Mouse (Mus musculus) limb, embryonic 14.5 days (tissue): ENCODE measurements around the gene Pgk1. TPM values are rescaled to one million over a fixed set of nuclear protein-coding genes. Genes with fewer than 3 reads are reported as not detected.

Experiments used
- ATAC-seq: fragments of 200-750 bp; cut with Nextera tagmentation; 2 replicates; pipeline ENCODE4 v1.8.0; 2017; ENCODE audit warnings: low read depth, moderate number of reproducible peaks, moderate TSS enrichment; ENCODE audit not compliant: low FRiP score
- DNase-seq: peaks from one replicate; pipeline ENCODE4 v3.0.0-alpha.2; 2015; ENCODE audit warnings: low spot score
- H3K27ac ChIP-seq: fragments of 300-500 bp; sonication (generic); replicated peaks from 2 replicates; pipeline ENCODE4 v1.5.1; 2014; ENCODE audit warnings: low read depth, mild to moderate bottlenecking, low read length, moderate library complexity, mixed read lengths
- H3K27me3 ChIP-seq: fragments of 300-500 bp; sonication (generic); 2 replicates; pipeline ENCODE4 v1.6.1; 2014; ENCODE audit warnings: low read length, mixed read lengths; ENCODE audit not compliant: control insufficient read depth, insufficient read depth
- H3K36me3 ChIP-seq: fragments of 300-500 bp; sonication (generic); 2 replicates; pipeline ENCODE4 v1.6.1; 2014; ENCODE audit warnings: mild to moderate bottlenecking, low read length, moderate library complexity, mixed read lengths; ENCODE audit not compliant: control insufficient read depth, insufficient read depth
- H3K4me1 ChIP-seq: fragments of 300-500 bp; sonication (generic); 2 replicates; pipeline ENCODE4 v1.6.1; 2014; ENCODE audit warnings: antibody characterized with exemption, low read length, mixed read lengths; ENCODE audit not compliant: control insufficient read depth, insufficient read depth
- H3K4me2 ChIP-seq: fragments of 300-500 bp; sonication (generic); replicated peaks from 2 replicates; pipeline ENCODE4 v1.6.1; 2014; ENCODE audit warnings: low read depth, mild to moderate bottlenecking, low read length, moderate library complexity; ENCODE audit not compliant: severe bottlenecking
- H3K4me3 ChIP-seq: fragments of 300-500 bp; sonication (generic); replicated peaks from 2 replicates; pipeline ENCODE4 v1.5.1; 2014; ENCODE audit warnings: low read length
- H3K9ac ChIP-seq: fragments of 300-500 bp; sonication (generic); 2 replicates; pipeline ENCODE4 v1.6.1; 2014; ENCODE audit warnings: mild to moderate bottlenecking, low read depth, low read length, moderate library complexity; ENCODE audit not compliant: severe bottlenecking
- H3K9me3 ChIP-seq: fragments of 300-500 bp; sonication (generic); 2 replicates; pipeline ENCODE4 v1.6.1; 2016; ENCODE audit warnings: low read length; ENCODE audit not compliant: control insufficient read depth
- POLR2A ChIP-seq: fragments of 200-500 bp; IDR thresholded peaks from 2 replicates; pipeline ENCODE4 v1.8.0; 2012; ENCODE audit warnings: inconsistent platforms, mild to moderate bottlenecking, moderate library complexity, borderline replicate concordance; ENCODE audit not compliant: insufficient read depth, insufficient read length; ENCODE audit errors: extremely low read depth
- WGBS: fragments of 180-500 bp; shearing (Covaris S2); extraction: QIAGEN DNeasy Blood & Tissue Kit; methylation state at CpG from one replicate; pipeline ENCODE4 v1.1.7; 2014; 5-methylcytosine and 5-hydroxymethylcytosine counted together
- polyA plus RNA-seq, 2 experiments: library from polyadenylated mRNA; depleted of rRNA in 1 of 2; stranded (reverse) in 1 of 2; unstranded in 1 of 2; fragments of >200 nt; fragmentation: Nextera tagmentation in 1 of 2; extraction: Ambion mirVana in 1 of 2; gene quantifications; 2 replicates each; pipeline versions ENCODE4 v1.2.1 to v1.2.3; 2012 to 2014

Gene Pgk1
- polyA plus RNA-seq (2012; rRNA removed): 329 and 352 TPM in 2 replicates
- polyA plus RNA-seq (2014; fragmentation: Nextera tagmentation; extraction: Ambion mirVana): 312 and 332 TPM in 2 replicates

- H3K4me3 ChIP-seq: peak within 1 kb of the TSS; percentile 50
- no peaks in the 10 kb centered on the region for H3K4me1 ChIP-seq
- peak within 1 kb of the TSS; percentile 86 for H3K27ac ChIP-seq
- no peaks in the 10 kb centered on the region for H3K9me3 ChIP-seq
- peak; percentile 24; the same call in 1 of the 2 replicates for TF ChIP-seq POLR2A
- no peaks in the 10 kb centered on the region for H3K36me3 ChIP-seq
- peak within 1 kb of the TSS; percentile 56 for H3K9ac ChIP-seq
- DNase-seq (peak; percentile 93), ATAC-seq (peak; percentile 96)
- 16% methylated on average over 41 of the region's 55 CpGs for WGBS
- no peaks in the 10 kb centered on the region for H3K27me3 ChIP-seq
- peak within 1 kb of the TSS; percentile 50 for H3K4me2 ChIP-seq
These were observed at the start of gene Pgk1 for GRCm38 (mm10) chrX:106186713-106187649. Gene Pgk1 (plus strand): TSS chrX:106187100.

GRCm38 (mm10) chrX:106139309-106140070, 47.4 kb upstream of the Pgk1 start:
- no peak for TF ChIP-seq POLR2A
- WGBS: 80% methylated on average over 13 of the region's 13 CpGs
- Histone ChIP-seq H3K27me3 (no peaks in the 10 kb centered on the region), H3K4me2 (no peak overlapping the region), H3K36me3 (no peaks in the 10 kb centered on the region), H3K4me3 (no peak overlapping the region), H3K27ac (no peak overlapping the region), H3K9ac (no peak overlapping the region), H3K9me3 (no peaks in the 10 kb centered on the region), H3K4me1 (no peaks in the 10 kb centered on the region)
- ATAC-seq (no peak), DNase-seq (no peak)

- Histone ChIP-seq H3K27ac (no peak within 1 kb of the TSS), H3K9ac (no peak within 1 kb of the TSS), H3K4me1 (no peaks in the 10 kb centered on the region), H3K4me2 (no peak within 1 kb of the TSS), H3K36me3 (no peaks in the 10 kb centered on the region), H3K9me3 (no peaks in the 10 kb centered on the region), H3K4me3 (no peak within 1 kb of the TSS), H3K27me3 (no peaks in the 10 kb centered on the region)
- TF ChIP-seq POLR2A: no peak
- no peak for ATAC-seq
- DNase-seq: no peak
- WGBS: 75% methylated on average over 6 of the region's 6 CpGs
These were observed 44.0 kb upstream of the Pgk1 start, which contains the start of gene Tlr13 for GRCm38 (mm10) chrX:106142936-106143335. Gene Tlr13 (plus strand): TSS chrX:106143204.

- Histone ChIP-seq H3K27ac (no peak overlapping the region), H3K27me3 (no peaks in the 10 kb centered on the region), H3K9me3 (no peaks in the 10 kb centered on the region), H3K36me3 (no peaks in the 10 kb centered on the region), H3K9ac (no peak overlapping the region), H3K4me2 (no peak overlapping the region), H3K4me3 (no peak overlapping the region), H3K4me1 (no peaks in the 10 kb centered on the region)
- WGBS: 97% methylated on average over 1 of the region's 1 CpGs
- ATAC-seq (no peak), DNase-seq (no peak)
- TF ChIP-seq POLR2A: no peak
These were observed 38.7 kb upstream of the Pgk1 start for GRCm38 (mm10) chrX:106148185-106148584.

- no peak overlapping the region for H3K4me3 ChIP-seq
- no peak overlapping the region for H3K9ac ChIP-seq
- WGBS: 84% methylated on average over 3 of the region's 3 CpGs
- H3K27ac ChIP-seq: no peak overlapping the region
- no peaks in the 10 kb centered on the region for H3K27me3 ChIP-seq
- H3K9me3 ChIP-seq: no peaks in the 10 kb centered on the region
- DNase-seq: no peak
- no peak for TF ChIP-seq POLR2A
- no peak overlapping the region for H3K4me2 ChIP-seq
- H3K4me1 ChIP-seq: no peaks in the 10 kb centered on the region
- no peaks in the 10 kb centered on the region for H3K36me3 ChIP-seq
- ATAC-seq: no peak
These were observed 37.4 kb upstream of the Pgk1 start for GRCm38 (mm10) chrX:106149460-106149859.
